Mouse (Mus musculus): ENCODE measurements around the gene Slc51a. TPM values are rescaled to one million over a fixed set of nuclear protein-coding genes. Genes with fewer than 3 reads are reported as not detected.
"Not testable (repeated sequence)": the region's sequence is repeated elsewhere in the genome, so short reads cannot be mapped to it uniquely, and the experiment has no call there.

Slc51a gene
- polyA plus RNA-seq, 1 experiment from 2014 or later = 0.38 TPM

DNA sequence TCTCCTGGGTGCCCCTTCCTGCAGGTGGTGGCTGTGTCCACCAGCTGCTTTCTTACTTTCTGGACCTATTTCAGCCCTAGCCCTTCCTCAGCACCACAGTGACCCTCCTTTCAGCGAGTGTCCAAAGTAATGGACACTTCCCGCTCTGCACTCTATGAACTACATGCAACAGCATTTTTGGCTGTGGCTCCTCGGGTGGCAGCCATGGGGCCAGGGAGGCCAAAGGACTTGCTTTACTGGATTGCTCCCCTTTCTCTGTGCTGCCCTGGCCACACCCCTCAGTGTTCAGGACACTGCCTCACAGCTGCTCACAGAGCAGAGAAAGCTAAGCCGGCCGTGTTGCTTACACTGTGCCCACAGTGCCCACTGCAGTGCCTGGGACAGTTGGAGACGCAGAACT is 16.0 kb upstream of the Slc51a start:
- Histone ChIP-seq H3K4me2 (ENCODE audit: low read depth) (no peak overlapping the region), H3K9ac (ENCODE audit: low read length) (no peak overlapping the region), H3K27ac (ENCODE audit: low read depth, low read length) (no peak overlapping the region), H3K4me3 (ENCODE audit: low read depth, low read length) (no peak overlapping the region), H3K4me1 (ENCODE audit: control insufficient read depth, insufficient read depth, low read length) (no peaks in the 10 kb centered on the region), H3K9me3 (ENCODE audit: control insufficient read depth, low read length) (no peaks in the 10 kb centered on the region), H3K36me3 (ENCODE audit: control insufficient read depth, insufficient read depth, low read length) (no peaks in the 10 kb centered on the region), H3K27me3 (ENCODE audit: control insufficient read depth, insufficient read depth, low read length) (no peaks in the 10 kb centered on the region)
- 69% methylated on average over 6 of the region's 6 CpGs for WGBS
- ATAC-seq (ENCODE audit: insufficient read depth, low FRiP score, low TSS enrichment) (no peak), DNase-seq (ENCODE audit: low spot score) (no peak)

DNA sequence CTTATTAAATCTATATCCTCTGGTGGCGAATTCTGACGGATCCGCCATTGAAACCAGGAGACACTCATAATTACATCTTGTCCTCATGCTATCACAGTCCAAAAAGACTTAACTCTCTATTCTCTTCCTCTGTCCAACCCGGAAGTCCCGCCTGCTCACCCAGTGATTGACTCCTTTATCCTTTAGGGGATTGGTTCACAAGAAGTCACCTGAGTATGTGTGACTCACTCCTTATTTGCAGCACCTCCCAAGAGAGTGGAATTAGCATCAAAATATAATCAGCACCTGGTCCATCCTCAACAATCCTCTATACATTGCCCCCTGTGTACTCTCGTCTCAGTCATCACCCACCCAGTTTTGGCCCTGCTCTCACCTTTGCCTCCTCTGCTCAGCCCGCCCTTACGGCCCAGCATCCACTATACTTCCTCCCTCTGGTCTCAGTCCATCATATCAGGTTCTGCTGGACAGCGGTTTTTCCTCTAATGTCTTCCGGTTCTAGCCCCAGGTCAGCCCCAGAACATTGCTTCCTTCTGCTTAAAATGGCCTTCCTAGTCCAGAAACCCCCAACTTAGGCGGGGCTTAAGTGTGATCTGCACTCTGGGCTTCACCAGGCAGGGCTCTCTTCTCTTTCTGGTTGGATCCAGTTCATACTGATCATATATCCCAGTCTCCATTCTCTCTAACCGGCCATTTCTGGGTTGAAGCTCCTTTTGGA is 15.1 kb upstream of the Slc51a start:
- Histone ChIP-seq H3K9me3 (ENCODE audit: control insufficient read depth, low read length) (no peaks in the 10 kb centered on the region), H3K27ac (ENCODE audit: low read depth, low read length) (no peak overlapping the region), H3K4me1 (ENCODE audit: control insufficient read depth, insufficient read depth, low read length) (no peaks in the 10 kb centered on the region), H3K9ac (ENCODE audit: low read length) (no peak overlapping the region), H3K36me3 (ENCODE audit: control insufficient read depth, insufficient read depth, low read length) (no peaks in the 10 kb centered on the region), H3K4me2 (ENCODE audit: low read depth) (no peak overlapping the region), H3K4me3 (ENCODE audit: low read depth, low read length) (no peak overlapping the region), H3K27me3 (ENCODE audit: control insufficient read depth, insufficient read depth, low read length) (no peaks in the 10 kb centered on the region)
- DNase-seq (ENCODE audit: low spot score) = no peak
- no peak for ATAC-seq (ENCODE audit: insufficient read depth, low FRiP score, low TSS enrichment)
- 90% methylated on average over 12 of the region's 12 CpGs for WGBS

DNA sequence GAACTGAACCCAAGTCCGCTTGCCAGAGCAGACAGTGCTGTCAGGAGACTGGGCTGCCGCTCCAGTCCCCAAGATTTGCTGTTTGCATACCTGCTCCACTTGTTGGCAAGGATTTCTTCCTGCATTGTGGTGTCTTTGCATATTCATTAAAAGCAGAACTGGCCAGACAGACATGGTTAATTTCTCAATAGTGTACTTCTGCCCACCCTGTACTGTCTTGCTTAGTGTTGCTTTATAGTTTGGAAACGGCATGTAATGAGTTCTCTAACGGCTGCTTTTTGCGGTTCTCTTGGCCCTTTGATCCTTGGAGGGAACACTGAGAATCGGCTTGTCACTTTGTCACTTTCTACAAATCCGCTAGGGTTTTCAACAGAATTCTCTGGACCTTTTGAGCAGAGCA is 13.8 kb upstream of the Slc51a start:
- no peak for DNase-seq (ENCODE audit: low spot score)
- 67% methylated on average over 7 of the region's 7 CpGs for WGBS

DNA sequence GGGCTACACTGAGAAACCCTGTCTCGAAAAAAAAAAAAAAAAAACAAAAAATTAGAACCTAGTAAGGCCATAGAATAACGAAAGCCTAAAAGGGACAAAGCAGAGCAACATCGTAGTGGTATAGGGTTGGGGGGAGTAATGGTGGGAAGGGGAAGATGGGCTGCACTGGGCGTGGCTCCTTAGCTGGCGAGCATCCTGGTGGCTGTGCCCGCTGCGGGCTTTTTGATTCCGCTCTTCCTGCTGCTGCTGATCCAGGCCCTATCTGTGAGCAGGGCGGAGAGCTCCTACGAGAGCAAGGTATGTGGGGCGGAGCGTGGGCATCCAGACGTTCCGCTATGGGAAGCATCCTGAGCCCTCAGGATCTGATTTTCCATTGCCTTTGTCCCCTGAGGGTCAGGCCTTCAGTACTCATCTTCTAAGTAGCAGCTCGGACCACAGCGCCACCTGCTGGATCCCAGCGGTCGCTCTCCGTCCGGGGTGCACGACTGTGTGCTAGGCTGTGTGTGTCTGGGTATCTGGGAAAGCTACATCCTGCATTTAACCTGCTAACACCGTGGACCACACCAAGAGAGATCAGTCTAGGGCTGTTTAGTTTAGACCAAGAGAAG is 11.9 kb upstream of the Slc51a start:
- Histone ChIP-seq H3K9ac (ENCODE audit: low read length) (peak overlapping the region; percentile 64), H3K4me2 (ENCODE audit: low read depth) (peak overlapping the region; percentile 57), H3K4me1 (ENCODE audit: control insufficient read depth, insufficient read depth, low read length) (no peaks in the 10 kb centered on the region), H3K4me3 (ENCODE audit: low read depth, low read length) (peak overlapping the region; percentile 27), H3K27me3 (ENCODE audit: control insufficient read depth, insufficient read depth, low read length) (no peaks in the 10 kb centered on the region), H3K36me3 (ENCODE audit: control insufficient read depth, insufficient read depth, low read length) (no peaks in the 10 kb centered on the region), H3K27ac (ENCODE audit: low read depth, low read length) (no peak overlapping the region), H3K9me3 (ENCODE audit: control insufficient read depth, low read length) (no peaks in the 10 kb centered on the region)
- DNase-seq (ENCODE audit: low spot score) (peak; percentile 91), ATAC-seq (ENCODE audit: insufficient read depth, low FRiP score, low TSS enrichment) (peak; percentile 90)
- 10% methylated on average over 22 of the region's 22 CpGs for WGBS

More for the DNA sequence above, 13.8 kb upstream of the Slc51a start:
- Histone ChIP-seq H3K27ac (ENCODE audit: low read depth, low read length) (no peak overlapping the region), H3K27me3 (ENCODE audit: control insufficient read depth, insufficient read depth, low read length) (no peaks in the 10 kb centered on the region), H3K4me3 (ENCODE audit: low read depth, low read length) (no peak overlapping the region), H3K9me3 (ENCODE audit: control insufficient read depth, low read length) (no peaks in the 10 kb centered on the region), H3K9ac (ENCODE audit: low read length) (no peak overlapping the region), H3K4me2 (ENCODE audit: low read depth) (no peak overlapping the region), H3K4me1 (ENCODE audit: control insufficient read depth, insufficient read depth, low read length) (no peaks in the 10 kb centered on the region), H3K36me3 (ENCODE audit: control insufficient read depth, insufficient read depth, low read length) (no peaks in the 10 kb centered on the region)
- no peak for ATAC-seq (ENCODE audit: insufficient read depth, low FRiP score, low TSS enrichment)

DNA sequence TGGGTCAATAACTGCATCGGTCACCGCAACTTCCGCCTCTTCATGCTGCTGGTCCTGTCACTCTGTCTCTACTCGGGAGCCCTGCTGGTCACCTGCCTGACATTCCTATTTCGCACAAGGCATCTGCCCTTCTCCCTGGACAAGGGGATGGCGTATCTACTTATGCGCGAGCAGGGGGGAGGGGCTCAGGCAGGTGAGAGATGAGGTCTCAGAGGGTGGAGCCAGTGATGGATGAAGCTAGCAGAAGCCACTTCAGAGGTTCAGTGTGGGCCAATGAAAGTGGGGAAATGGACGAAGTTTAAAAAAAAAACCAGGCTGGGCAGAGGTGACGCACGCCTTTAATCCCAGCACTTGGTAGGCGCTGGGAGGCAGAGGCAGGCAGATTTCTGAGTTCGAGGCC is 11.3 kb upstream of the Slc51a start:
- DNase-seq (ENCODE audit: low spot score) (no peak), ATAC-seq (ENCODE audit: insufficient read depth, low FRiP score, low TSS enrichment) (no peak)
- H3K9me3 ChIP-seq (ENCODE audit: control insufficient read depth, low read length) = no peaks in the 10 kb centered on the region
- H3K4me3 ChIP-seq (ENCODE audit: low read depth, low read length) = no peak overlapping the region
- no peak overlapping the region for H3K9ac ChIP-seq (ENCODE audit: low read length)
- no peak overlapping the region for H3K27ac ChIP-seq (ENCODE audit: low read depth, low read length)
- H3K27me3 ChIP-seq (ENCODE audit: control insufficient read depth, insufficient read depth, low read length) = no peaks in the 10 kb centered on the region
- H3K4me2 ChIP-seq (ENCODE audit: low read depth) = no peak overlapping the region
- H3K4me1 ChIP-seq (ENCODE audit: control insufficient read depth, insufficient read depth, low read length) = no peaks in the 10 kb centered on the region
- WGBS = 61% methylated on average over 13 of the region's 13 CpGs
- no peaks in the 10 kb centered on the region for H3K36me3 ChIP-seq (ENCODE audit: control insufficient read depth, insufficient read depth, low read length)

DNA sequence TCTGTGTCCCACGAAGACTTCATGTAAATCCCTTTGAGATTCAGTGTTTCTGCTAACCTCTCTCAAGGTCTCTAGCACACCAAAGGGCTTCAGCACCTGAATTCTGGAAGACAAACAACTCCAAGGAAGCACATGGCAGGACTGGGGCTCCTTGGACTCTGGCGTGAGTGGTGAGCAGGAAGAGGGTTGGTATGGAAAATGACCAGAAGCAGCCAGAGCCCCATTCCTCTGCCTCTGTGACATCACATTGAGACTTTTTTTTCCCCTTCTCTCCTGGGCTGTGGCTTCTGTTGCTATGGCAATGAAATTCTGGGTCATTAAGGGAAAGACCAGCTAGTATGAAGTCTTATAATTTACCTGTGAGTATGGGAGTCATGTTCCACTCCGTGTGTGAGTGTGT is 8.3 kb upstream of the Slc51a start, which contains the start of gene Zdhhc19:
Gene Zdhhc19 (plus strand): TSS at position 301 of the 400 bp plus-strand sequence.
- no peak within 1 kb of the TSS for H3K4me3 ChIP-seq (ENCODE audit: low read depth, low read length)
- no peak within 1 kb of the TSS for H3K4me2 ChIP-seq (ENCODE audit: low read depth)
- no peak within 1 kb of the TSS for H3K9ac ChIP-seq (ENCODE audit: low read length)
- 82% methylated on average over 3 of the region's 3 CpGs for WGBS
- no peak within 1 kb of the TSS for H3K27ac ChIP-seq (ENCODE audit: low read depth, low read length)
- H3K36me3 ChIP-seq (ENCODE audit: control insufficient read depth, insufficient read depth, low read length) = no peaks in the 10 kb centered on the region
- no peaks in the 10 kb centered on the region for H3K9me3 ChIP-seq (ENCODE audit: control insufficient read depth, low read length)
- no peaks in the 10 kb centered on the region for H3K4me1 ChIP-seq (ENCODE audit: control insufficient read depth, insufficient read depth, low read length)
- H3K27me3 ChIP-seq (ENCODE audit: control insufficient read depth, insufficient read depth, low read length) = no peaks in the 10 kb centered on the region
- no peak for DNase-seq (ENCODE audit: low spot score)
- ATAC-seq (ENCODE audit: insufficient read depth, low FRiP score, low TSS enrichment) = no peak

DNA sequence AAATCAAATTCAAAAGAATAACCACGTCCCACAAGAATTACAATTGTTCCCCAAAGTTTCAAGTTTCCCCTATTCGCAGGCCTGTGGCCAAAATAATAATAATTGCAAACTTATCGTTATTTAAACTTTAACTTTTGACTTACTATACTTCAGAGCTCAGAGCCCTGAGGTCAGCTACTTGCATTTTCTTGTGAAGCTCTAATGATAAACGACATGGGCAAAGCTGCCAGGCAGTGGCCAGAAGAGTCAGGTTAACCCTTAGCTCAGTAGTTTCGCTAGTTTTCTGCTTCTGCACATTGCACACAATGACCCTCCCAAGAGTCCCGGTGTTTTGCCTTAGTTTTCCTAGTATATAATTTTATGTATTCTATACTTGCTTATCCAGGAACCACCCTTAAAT is 6.7 kb upstream of the Slc51a start:
- not testable (repeated sequence) for H3K27me3 ChIP-seq (ENCODE audit: control insufficient read depth, insufficient read depth, low read length); H3K36me3 ChIP-seq (ENCODE audit: control insufficient read depth, insufficient read depth, low read length); DNase-seq (ENCODE audit: low spot score); H3K4me3 ChIP-seq (ENCODE audit: low read depth, low read length); H3K27ac ChIP-seq (ENCODE audit: low read depth, low read length); H3K9me3 ChIP-seq (ENCODE audit: control insufficient read depth, low read length); H3K9ac ChIP-seq (ENCODE audit: low read length); H3K4me1 ChIP-seq (ENCODE audit: control insufficient read depth, insufficient read depth, low read length); ATAC-seq (ENCODE audit: insufficient read depth, low FRiP score, low TSS enrichment); H3K4me2 ChIP-seq (ENCODE audit: low read depth)
- 74% methylated on average over 6 of the region's 6 CpGs for WGBS

DNA sequence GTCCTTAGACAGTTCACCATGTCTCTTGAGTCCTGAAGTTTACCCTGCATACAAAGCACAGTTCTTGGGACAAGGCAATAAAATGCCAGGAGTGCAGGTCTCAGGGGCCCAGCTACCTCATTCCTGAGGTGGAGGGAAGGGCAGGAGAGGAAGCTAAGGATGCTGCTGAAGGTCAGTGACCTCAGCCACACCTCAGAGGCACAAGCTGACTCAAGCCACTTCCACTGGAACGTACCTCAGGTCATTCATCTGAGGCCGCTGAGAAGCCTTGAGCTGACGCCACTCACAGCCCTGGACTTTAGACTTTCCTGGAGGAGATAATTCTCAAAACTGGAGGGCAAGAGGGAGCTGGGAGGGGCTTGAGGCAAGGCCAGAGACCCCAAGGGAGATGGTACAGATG is 1.3 kb upstream of the Slc51a start:
- Histone ChIP-seq H3K9me3 (ENCODE audit: control insufficient read depth, low read length) (no peaks in the 10 kb centered on the region), H3K36me3 (ENCODE audit: control insufficient read depth, insufficient read depth, low read length) (no peaks in the 10 kb centered on the region), H3K4me1 (ENCODE audit: control insufficient read depth, insufficient read depth, low read length) (no peaks in the 10 kb centered on the region), H3K4me3 (ENCODE audit: low read depth, low read length) (no peak overlapping the region), H3K9ac (ENCODE audit: low read length) (no peak overlapping the region), H3K27ac (ENCODE audit: low read depth, low read length) (no peak overlapping the region), H3K4me2 (ENCODE audit: low read depth) (no peak overlapping the region), H3K27me3 (ENCODE audit: control insufficient read depth, insufficient read depth, low read length) (no peaks in the 10 kb centered on the region)
- ATAC-seq (ENCODE audit: insufficient read depth, low FRiP score, low TSS enrichment) = no peak
- DNase-seq (ENCODE audit: low spot score) = no peak
- WGBS = 91% methylated on average over 3 of the region's 3 CpGs

DNA sequence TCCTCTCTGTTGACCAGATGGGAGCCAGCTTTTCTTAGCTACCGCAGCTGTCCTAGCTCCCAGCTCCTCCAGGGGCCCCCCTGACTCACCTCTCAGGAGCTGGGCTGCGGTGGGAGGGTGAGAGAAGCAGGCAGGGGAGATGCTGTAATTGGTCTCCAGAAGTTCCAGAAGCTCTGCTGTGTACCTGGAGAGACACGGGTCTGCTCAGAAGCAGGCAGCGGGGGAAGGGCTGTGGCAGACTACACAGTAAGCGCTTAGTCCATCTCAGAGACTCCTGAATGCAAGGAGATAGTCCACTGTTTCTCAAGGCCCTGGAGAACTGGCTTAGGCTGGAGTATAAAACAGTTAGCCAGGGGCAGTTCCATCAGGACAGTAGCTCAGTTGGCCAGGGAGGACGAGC is 1.6 kb downstream of the Slc51a start:
- no peak for DNase-seq (ENCODE audit: low spot score)
- no peak overlapping the region for H3K9ac ChIP-seq (ENCODE audit: low read length)
- no peaks in the 10 kb centered on the region for H3K36me3 ChIP-seq (ENCODE audit: control insufficient read depth, insufficient read depth, low read length)
- ATAC-seq (ENCODE audit: insufficient read depth, low FRiP score, low TSS enrichment) = no peak
- no peaks in the 10 kb centered on the region for H3K27me3 ChIP-seq (ENCODE audit: control insufficient read depth, insufficient read depth, low read length)
- no peaks in the 10 kb centered on the region for H3K4me1 ChIP-seq (ENCODE audit: control insufficient read depth, insufficient read depth, low read length)
- H3K4me2 ChIP-seq (ENCODE audit: low read depth) = no peak overlapping the region
- no peaks in the 10 kb centered on the region for H3K9me3 ChIP-seq (ENCODE audit: control insufficient read depth, low read length)
- H3K27ac ChIP-seq (ENCODE audit: low read depth, low read length) = no peak overlapping the region
- 79% methylated on average over 6 of the region's 6 CpGs for WGBS
- no peak overlapping the region for H3K4me3 ChIP-seq (ENCODE audit: low read depth, low read length)

Data from neural tube, embryonic 11.5 days (tissue).